Mouse (Mus musculus): ENCODE measurements at regions not wholly inside any gene's neighbourhood (a gene's known extent, or its start where the extent isn't known, plus 50 kb on each side); places are given as distances from the start of the nearest gene placed in this dataset.
"Not testable (repeated sequence)": the region's sequence is repeated elsewhere in the genome, so short reads cannot be mapped to it uniquely, and the experiment has no call there.

- DNase-seq (ENCODE audit: low spot score in 2 of 2), result not testable (repeated sequence)
These were observed 97.9 kb upstream of the Klf4 start for GRCm38 (mm10) chr4:55630215-55630614.

- no peak for DNase-seq (ENCODE audit: low spot score in 2 of 2)
These were observed 92.5 kb upstream of the Klf4 start for GRCm38 (mm10) chr4:55624779-55625178.

- no peak for DNase-seq (ENCODE audit: low spot score in 2 of 2)
These were observed 91.0 kb upstream of the Klf4 start for GRCm38 (mm10) chr4:55623151-55623760.

- DNase-seq (ENCODE audit: low spot score in 2 of 2), result no peak
These were observed 90.4 kb upstream of the Klf4 start for GRCm38 (mm10) chr4:55622651-55623050.

GRCm38 (mm10) chr4:55619891-55620290, 87.6 kb upstream of the Klf4 start:
- no peak for DNase-seq (ENCODE audit: low spot score in 2 of 2)

GRCm38 (mm10) chr4:55615808-55616207, 83.5 kb upstream of the Klf4 start:
- DNase-seq (ENCODE audit: low spot score in 2 of 2), result peak in 1 of 2 experiments; percentile 6

- DNase-seq (ENCODE audit: low spot score in 2 of 2), result no peak
These were observed 81.3 kb upstream of the Klf4 start for GRCm38 (mm10) chr4:55613523-55613922.

GRCm38 (mm10) chr4:55610998-55611397, 78.7 kb upstream of the Klf4 start:
- DNase-seq (ENCODE audit: low spot score in 2 of 2), result no peak

GRCm38 (mm10) chr4:55609214-55609613, 76.9 kb upstream of the Klf4 start:
- no peak for DNase-seq (ENCODE audit: low spot score in 2 of 2)

- DNase-seq (ENCODE audit: low spot score in 2 of 2), result no peak
These were observed 73.3 kb upstream of the Klf4 start for GRCm38 (mm10) chr4:55605541-55605940.

GRCm38 (mm10) chr4:55604915-55605314, 72.6 kb upstream of the Klf4 start:
- DNase-seq (ENCODE audit: low spot score in 2 of 2), result no peak

- no peak for DNase-seq (ENCODE audit: low spot score in 2 of 2)
These were observed 71.7 kb upstream of the Klf4 start for GRCm38 (mm10) chr4:55603821-55604435.

GRCm38 (mm10) chr4:55595203-55595602, 62.9 kb upstream of the Klf4 start:
- peak; percentile 51 to 62 for DNase-seq (ENCODE audit: low spot score in 2 of 2)

- no peak for DNase-seq (ENCODE audit: low spot score in 2 of 2)
These were observed 62.4 kb upstream of the Klf4 start for GRCm38 (mm10) chr4:55594699-55595098.

- no peak for DNase-seq (ENCODE audit: low spot score in 2 of 2)
These were observed 60.9 kb upstream of the Klf4 start for GRCm38 (mm10) chr4:55593132-55593531.

GRCm38 (mm10) chr4:55586212-55586611, 53.9 kb upstream of the Klf4 start:
- DNase-seq (ENCODE audit: low spot score in 2 of 2), result no peak

GRCm38 (mm10) chr4:55583589-55583988, 51.3 kb upstream of the Klf4 start:
- DNase-seq (ENCODE audit: low spot score in 2 of 2), result no peak

Measured in frontal cortex, postnatal 36 days (tissue).